8 mouse cellular contexts compared by ENCODE assay signal in the genomic region with DNA sequence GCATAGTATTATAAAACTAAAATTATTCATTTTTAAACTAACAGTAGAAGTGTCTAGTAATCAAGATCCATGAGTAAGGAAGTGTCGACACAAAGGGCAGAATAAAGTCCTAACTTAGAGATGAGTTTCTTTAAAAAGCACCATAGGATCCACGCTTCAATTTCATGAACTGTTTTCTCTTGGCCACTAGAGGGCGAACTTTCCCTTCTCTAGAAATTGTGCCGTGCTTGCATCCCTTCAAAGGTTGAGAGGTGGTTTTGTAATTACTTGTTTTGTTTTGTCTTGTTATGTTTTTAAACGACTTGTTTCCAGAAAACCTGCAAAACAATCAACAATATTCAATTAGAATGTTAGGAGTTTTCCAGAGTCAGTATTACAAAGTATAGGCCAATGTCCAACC.
DNase-seq lines count a peak whose midpoint lies in the region; ATAC-seq and TF ChIP-seq lines count a peak whose summit lies in the region.

No protein-coding gene starts in this region.

- ATAC-seq in CD4-positive, CD25-positive, alpha-beta regulatory T cell, adult 4 months: no peak

- no peaks in the 10 kb centered on the region for H3K9me3 ChIP-seq in E14TG2a.4 (ENCODE audit: low read length)

- peaks cover 27% of the 10 kb centered on the region; the same call in 1 of the 2 replicates for H3K27me3 ChIP-seq in E14TG2a.4 (ENCODE audit: insufficient read depth, low read length)

- H3K4me3 ChIP-seq in layer of hippocampus, adult 2 months: no peak overlapping the region
- no peak overlapping the region for H3K4me3 ChIP-seq in E14TG2a.4 (replicated peaks; ENCODE audit: low read length)

- DNase-seq in CD4-positive, CD25-positive, alpha-beta regulatory T cell, adult 2 months (ENCODE audit: low read depth, low spot score): peak; percentile 38
- DNase-seq in layer of hippocampus, adult 2 months (ENCODE audit: low spot score in 2 of 2): peak in 1 of 2 experiments; percentile 58
- no peak for DNase-seq in layer of hippocampus, postnatal 36 days
- peak; percentile 75 for DNase-seq in embryo, embryonic 11 days
- DNase-seq in retina, postnatal 1 day: peak; percentile 75
- DNase-seq in thymus, postnatal 25 days: no peak

- H3K27ac ChIP-seq in layer of hippocampus, adult 2 months: no peak overlapping the region

- H3K4me1 ChIP-seq in E14TG2a.4 (replicated peaks; ENCODE audit: low read depth, low read length): peaks cover 5% of the 10 kb centered on the region; the same call in 1 of the 2 replicates

- peak; percentile 96 for TF ChIP-seq CTCF in layer of hippocampus, adult 2 months (conservative IDR thresholded peaks at IDR 0.05)
- peak; percentile 56 for TF ChIP-seq CTCF in E14TG2a.4 (conservative IDR thresholded peaks at IDR 0.05; ENCODE audit: low read length)

- H3K36me3 ChIP-seq in E14TG2a.4 (ENCODE audit: insufficient read depth, low read length): no peaks in the 10 kb centered on the region

Comparison
In these comparisons a context has a peak if more than half of its experiments do, and no peak if none do; other contexts are left out.
1. DNase-seq: peak in CD4-positive, CD25-positive, alpha-beta regulatory T cell, adult 2 months (single experiment), embryo, embryonic 11 days (single experiment) and retina, postnatal 1 day (single experiment); none in layer of hippocampus, postnatal 36 days (0 of 2) and thymus, postnatal 25 days (single experiment).